Mouse (Mus musculus) testis, adult 2 months (tissue): ENCODE data around the gene Gm20388.

ENCODE experiments used
- CTCF ChIP-seq: fragments of 200-500 bp; IDR thresholded peaks from 2 replicates; pipeline ENCODE4 v1.5.1; 2012; ENCODE audit warnings: low read depth, mild to moderate bottlenecking, inconsistent platforms, low read length, moderate library complexity; ENCODE audit not compliant: control insufficient read depth, insufficient read depth, insufficient replicate concordance
- POLR2A ChIP-seq: fragments of 200-500 bp; IDR thresholded peaks from 2 replicates; pipeline ENCODE4 v1.6.1; 2012; ENCODE audit warnings: low read depth, mild to moderate bottlenecking, inconsistent platforms, low read length, moderate library complexity; ENCODE audit not compliant: control insufficient read depth

GRCm38 (mm10) chr8:124045856-124046255 is 4135.2 kb downstream of the Gm20388 start:
- TF ChIP-seq CTCF (no peak), POLR2A (no peak)
